Comparison of ENCODE assay signal across 8 mouse cellular contexts in the genomic region with DNA sequence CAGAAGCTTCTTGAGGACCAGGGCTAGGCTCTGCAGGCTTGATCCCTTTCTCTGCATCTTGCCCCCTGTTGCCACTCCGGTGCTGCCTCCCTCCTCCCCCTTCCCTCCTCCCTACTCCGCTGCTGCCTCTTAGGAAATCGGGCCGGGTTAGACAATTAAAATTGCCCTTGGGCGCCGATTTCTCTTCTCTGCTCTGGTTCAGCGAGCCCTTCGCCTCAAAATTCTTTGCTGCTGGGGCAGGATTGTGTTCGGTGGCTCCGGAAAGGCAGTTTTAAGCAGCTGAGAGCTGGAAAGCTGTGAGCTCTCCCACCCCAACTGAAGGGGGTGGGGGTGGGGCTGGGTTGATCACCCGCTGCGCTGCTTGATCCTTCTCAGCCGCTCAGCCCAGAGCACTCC. TPM values are rescaled to one million over a fixed set of nuclear protein-coding genes. Genes with fewer than 3 reads are reported as not detected.
DNase-seq lines count a peak whose midpoint lies in the region; ATAC-seq lines count a peak whose summit lies in the region.

No protein-coding gene starts in this region.

- peak overlapping the region; percentile 100 for H3K9ac ChIP-seq in liver, embryonic 15.5 days

- no peak for ATAC-seq in liver, embryonic 15.5 days (ENCODE audit: insufficient read depth)
- ATAC-seq in megakaryocyte-erythroid progenitor cell, adult 5-6 weeks (replicated peaks; ENCODE audit: low FRiP score, low TSS enrichment, poor library complexity, severe bottlenecking) = no peak

- H3K9me3 ChIP-seq in liver, embryonic 15.5 days (replicated peaks) = no peaks in the 10 kb centered on the region

- H3K27me3 ChIP-seq in liver, embryonic 15.5 days = no peaks in the 10 kb centered on the region

- H3K4me1 ChIP-seq in liver, embryonic 15.5 days (replicated peaks) = peaks cover 41% of the 10 kb centered on the region

- 1% methylated on average over 13 of the region's 13 CpGs for WGBS in liver, embryonic 15.5 days (ENCODE audit: insufficient replicate concordance)

- peak overlapping the region; percentile 90 for H3K4me2 ChIP-seq in liver, embryonic 15.5 days

- H3K4me3 ChIP-seq in liver, embryonic 15.5 days (replicated peaks) = peak overlapping the region; percentile 100

- peak overlapping the region; percentile 98 for H3K27ac ChIP-seq in liver, embryonic 15.5 days (replicated peaks)

- peak; percentile 57 to 62 for DNase-seq in right cerebral cortex, adult 2 months (ENCODE audit: low spot score in 2 of 2)
- no peak for DNase-seq in right cerebral cortex, adult 18-20 months
- DNase-seq in cerebellum, adult 9-11 months = peak; percentile 71
- DNase-seq in heart, adult 18-20 months = peak; percentile 51 to 73
- DNase-seq in kidney, adult 18-20 months = peak; percentile 75
- DNase-seq in ovary, postnatal 14 days (ENCODE audit: low spot score) = peak; percentile 46

- H3K36me3 ChIP-seq in liver, embryonic 15.5 days (replicated peaks) = peaks cover 42% of the 10 kb centered on the region

RNA-seq across cellular contexts. Expression of a gene that starts 2.3 kb away (rescaled TPM):
- total RNA-seq in heart, adult 18-20 months (2021) = 10 to 100 TPM; 21.7 to 21.9 TPM
- 5.5 and 8.5 TPM in 2 replicates for polyA plus RNA-seq in liver, embryonic 15.5 days (2015; fragmentation: Nextera tagmentation; extraction: Ambion mirVana)
- 79.7 and 94.6 TPM in 2 replicates for total RNA-seq in megakaryocyte-erythroid progenitor cell, adult 5-6 weeks (2014; fragmentation: Nextera tagmentation)
- 23.3 and 26.9 TPM in 2 replicates for total RNA-seq in megakaryocyte-erythroid progenitor cell, adult 5-6 weeks (2017)

RNA-seq across cellular contexts. Expression of a gene that starts 47.2 kb away (rescaled TPM):
- 1 to 10 TPM; 4.1 to 5.2 TPM for total RNA-seq in heart, adult 18-20 months (2021)
- polyA plus RNA-seq in liver, embryonic 15.5 days (2015; fragmentation: Nextera tagmentation; extraction: Ambion mirVana) = 14.9 and 16.3 TPM in 2 replicates
- 11.8 and 14.4 TPM in 2 replicates for total RNA-seq in megakaryocyte-erythroid progenitor cell, adult 5-6 weeks (2014; fragmentation: Nextera tagmentation)
- total RNA-seq in megakaryocyte-erythroid progenitor cell, adult 5-6 weeks (2017) = 9.7 and 14.2 TPM in 2 replicates

RNA-seq across cellular contexts. Expression of a gene that starts 52.9 kb away (rescaled TPM):
- 10 to 100 TPM; 54.1 to 56.0 TPM for total RNA-seq in heart, adult 18-20 months (2021)
- polyA plus RNA-seq in liver, embryonic 15.5 days (2015; fragmentation: Nextera tagmentation; extraction: Ambion mirVana) = 25.1 and 27.3 TPM in 2 replicates
- total RNA-seq in megakaryocyte-erythroid progenitor cell, adult 5-6 weeks (2014; fragmentation: Nextera tagmentation) = 19.2 and 19.7 TPM in 2 replicates
- 23.2 and 23.6 TPM in 2 replicates for total RNA-seq in megakaryocyte-erythroid progenitor cell, adult 5-6 weeks (2017)

RNA-seq across cellular contexts. Expression of a gene that starts 54.2 kb away (rescaled TPM):
- total RNA-seq in heart, adult 18-20 months (2021) = under 1 TPM; 0.12 to 0.31 TPM
- polyA plus RNA-seq in liver, embryonic 15.5 days (2015; fragmentation: Nextera tagmentation; extraction: Ambion mirVana) = 0.05 and 0.16 TPM in 2 replicates
- not detected in 2 replicates for total RNA-seq in megakaryocyte-erythroid progenitor cell, adult 5-6 weeks (2014; fragmentation: Nextera tagmentation)
- total RNA-seq in megakaryocyte-erythroid progenitor cell, adult 5-6 weeks (2017) = not detected in 2 replicates
